Mouse (Mus musculus): ENCODE data around the gene Cts3. TPM values are rescaled to one million over a fixed set of nuclear protein-coding genes. Genes with fewer than 3 reads are reported as not detected.

Gene Cts3
- not detected in 2 replicates for polyA plus RNA-seq (2015; fragmentation: Nextera tagmentation; extraction: Ambion mirVana)

DNA sequence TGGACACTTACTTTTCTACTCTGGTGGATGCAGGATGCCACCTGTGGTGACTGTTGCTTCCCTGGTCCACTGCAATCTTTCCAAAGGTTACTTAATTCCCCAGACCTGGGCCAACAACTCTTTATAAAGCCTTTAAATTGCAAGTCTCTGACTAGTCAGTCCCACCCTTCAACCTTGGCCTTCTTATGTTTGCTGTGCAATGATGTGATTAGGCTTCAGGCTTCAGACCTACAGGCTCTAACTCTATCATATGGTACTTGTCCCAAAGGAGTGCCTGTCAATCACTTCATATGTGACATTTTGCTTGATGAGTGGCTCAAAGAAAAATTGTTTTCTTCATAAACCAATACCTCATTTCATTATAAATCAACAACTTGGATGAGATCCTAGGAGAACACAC is at the start of gene Cts3:
Gene Cts3, minus strand, starts transcription at position 101 of the 400 bp plus-strand sequence.

GRCm38 (mm10) chr13:61568074-61568473 is 1.9 kb downstream of the Cts3 start, which contains the start of gene Gm49352:
TSS of gene Gm49352 (minus strand) at chr13:61568174.

DNA sequence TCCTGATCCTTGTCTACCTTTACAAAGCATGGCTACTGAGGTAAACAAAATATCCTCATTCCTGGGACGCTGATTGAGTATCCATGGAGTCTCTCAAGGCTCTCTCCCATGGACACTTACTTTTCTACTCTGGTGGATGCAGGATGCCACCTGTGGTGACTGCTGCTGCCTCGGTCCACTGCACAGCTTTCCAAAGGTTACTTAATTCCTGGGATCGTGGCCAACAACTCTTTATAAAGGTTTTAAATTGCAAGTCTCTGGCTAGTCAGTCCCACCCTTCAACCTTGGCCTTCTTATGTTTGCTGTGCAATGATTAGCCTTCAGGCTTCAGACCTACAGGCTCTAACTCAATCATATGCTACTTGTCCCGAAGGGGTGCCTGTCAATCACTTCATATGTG is 28.3 kb downstream of the Cts3 start, which contains the start of gene Ctsm:
Gene Ctsm, minus strand, starts transcription at position 209 of the 400 bp plus-strand sequence.

Other genes starting within 250 kb of the Cts3 start
- not detected in 2 replicates for gene Cts7, start 211.9 kb downstream of the Cts3 start, polyA plus RNA-seq (2015; fragmentation: Nextera tagmentation; extraction: Ambion mirVana)
- gene Ctsm, start 28.3 kb downstream of the Cts3 start, polyA plus RNA-seq (2015; fragmentation: Nextera tagmentation; extraction: Ambion mirVana), result not detected in 2 replicates
- not detected in 2 replicates for gene Gm49352, start 2.0 kb downstream of the Cts3 start, polyA plus RNA-seq (2015; fragmentation: Nextera tagmentation; extraction: Ambion mirVana)